Mouse (Mus musculus) testis, postnatal 10 days (tissue): ENCODE results near the gene Nfkb2.

Source experiments
- DNase-seq: peaks from one replicate; pipeline ENCODE4 v3.0.0; 2021; ENCODE audit warnings: low spot score

Nfkb2 gene

DNA sequence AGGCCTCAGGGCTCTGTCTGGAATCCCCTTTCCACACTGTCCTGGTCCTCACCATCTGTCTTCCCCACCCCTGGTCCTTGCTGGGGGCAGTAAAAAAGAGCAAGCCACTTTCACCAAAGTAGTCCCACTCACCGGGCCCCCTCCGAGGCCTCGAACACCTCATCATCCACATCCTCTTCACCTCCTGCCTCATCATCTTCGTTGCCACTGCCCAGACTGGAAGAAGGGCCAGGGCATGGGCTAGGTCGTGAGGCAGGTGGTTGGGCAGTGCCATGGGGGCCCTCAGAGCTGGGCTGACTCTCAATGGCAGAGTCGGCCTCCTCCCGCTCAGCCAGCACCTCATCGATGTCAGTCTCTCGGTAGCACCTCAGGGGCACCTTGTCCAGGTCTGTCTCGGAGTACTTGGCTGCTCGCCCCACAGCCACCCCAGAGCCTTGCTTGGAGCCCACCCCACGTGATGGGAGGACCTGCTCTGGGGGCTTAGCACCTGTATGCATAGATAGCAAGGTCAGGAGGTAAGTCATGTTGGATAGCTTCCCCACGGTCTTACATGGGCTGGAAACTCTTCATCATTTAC is 19.0 kb downstream of the Nfkb2 start:
- no peak for DNase-seq

DNA sequence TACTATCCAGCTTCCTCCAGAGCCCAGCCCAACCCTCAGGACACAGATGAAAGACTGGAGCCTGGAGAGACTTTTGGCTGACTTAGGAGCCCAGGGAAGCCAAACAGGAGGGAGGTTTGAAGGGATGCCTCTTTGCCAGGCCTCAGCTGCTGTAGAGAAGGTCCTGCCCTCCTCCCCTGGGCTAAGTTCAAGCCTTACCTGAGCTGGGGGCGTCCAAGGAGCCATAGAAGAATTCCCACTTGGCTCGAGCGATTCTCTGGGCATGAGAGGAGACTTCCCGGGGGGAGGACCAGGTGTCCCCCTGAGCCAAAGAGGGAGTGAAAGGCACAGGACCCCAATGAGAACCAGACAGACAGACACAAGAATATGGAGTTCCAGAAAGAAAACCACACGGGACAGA is 19.6 kb downstream of the Nfkb2 start:
- no peak for DNase-seq

GRCm38 (mm10) chr19:46324366-46324765 is 20.2 kb downstream of the Nfkb2 start:
- DNase-seq = no peak

DNA sequence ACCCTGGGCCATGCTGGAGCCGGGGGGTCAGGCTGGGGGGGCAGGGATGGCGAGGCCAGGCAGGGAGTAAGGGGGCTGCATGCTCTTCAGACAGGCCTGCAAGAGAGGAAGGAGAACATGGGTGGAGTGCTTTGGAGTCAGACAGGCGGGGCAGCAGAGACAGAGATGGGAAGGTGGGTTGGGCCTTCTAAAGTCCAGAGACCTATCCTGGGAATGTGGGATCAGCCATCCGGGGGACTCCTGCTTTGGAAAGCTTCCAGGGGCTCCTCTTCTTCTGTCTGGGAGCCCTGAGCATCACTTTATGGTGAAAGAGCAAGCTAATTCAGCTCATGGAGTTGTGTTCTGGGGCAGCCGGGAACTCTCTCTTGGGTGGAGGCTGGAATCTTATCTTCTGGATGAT is 20.8 kb downstream of the Nfkb2 start:
- DNase-seq = no peak

DNA sequence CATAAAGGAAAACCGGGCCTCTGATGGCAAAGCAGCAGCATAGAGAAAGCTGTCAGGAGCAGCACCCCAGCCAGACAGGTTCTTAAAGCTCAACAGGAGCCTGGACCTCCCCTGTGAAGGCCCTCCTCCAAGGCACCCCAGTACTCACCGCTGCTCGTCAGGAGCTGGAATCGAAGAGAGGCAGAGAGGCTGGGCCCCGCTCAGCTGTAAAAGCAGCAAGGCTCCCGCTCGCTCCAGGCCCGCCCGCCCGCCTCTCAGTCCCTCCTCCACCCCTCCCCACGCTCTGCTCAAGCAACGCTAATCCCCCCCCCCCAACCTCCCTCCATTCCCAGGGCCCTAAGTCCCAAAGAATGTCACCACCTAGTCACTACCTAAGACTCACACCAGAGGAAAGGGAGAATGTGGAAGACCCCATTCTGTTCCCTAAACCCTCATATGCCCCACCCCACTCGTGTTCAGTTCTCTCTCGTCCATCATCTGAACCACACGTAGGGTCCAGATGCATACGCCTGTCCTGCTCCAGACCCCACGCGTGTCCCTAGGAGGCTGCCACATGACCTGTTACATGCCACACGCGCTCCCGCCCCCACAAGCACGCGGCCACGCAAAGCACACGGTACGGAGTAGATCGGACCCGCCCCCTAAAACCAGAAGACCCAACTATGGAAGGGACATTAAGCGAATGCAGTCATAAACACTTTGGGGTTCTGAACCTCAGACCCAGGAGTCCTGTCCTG is 22.1 kb downstream of the Nfkb2 start:
- peak; percentile 47 for DNase-seq

GRCm38 (mm10) chr19:46326756-46327305 is 22.7 kb downstream of the Nfkb2 start, which contains the start of gene Psd:
Gene Psd (minus strand): TSS chr19:46327156.
- DNase-seq = peak; percentile 76

DNA sequence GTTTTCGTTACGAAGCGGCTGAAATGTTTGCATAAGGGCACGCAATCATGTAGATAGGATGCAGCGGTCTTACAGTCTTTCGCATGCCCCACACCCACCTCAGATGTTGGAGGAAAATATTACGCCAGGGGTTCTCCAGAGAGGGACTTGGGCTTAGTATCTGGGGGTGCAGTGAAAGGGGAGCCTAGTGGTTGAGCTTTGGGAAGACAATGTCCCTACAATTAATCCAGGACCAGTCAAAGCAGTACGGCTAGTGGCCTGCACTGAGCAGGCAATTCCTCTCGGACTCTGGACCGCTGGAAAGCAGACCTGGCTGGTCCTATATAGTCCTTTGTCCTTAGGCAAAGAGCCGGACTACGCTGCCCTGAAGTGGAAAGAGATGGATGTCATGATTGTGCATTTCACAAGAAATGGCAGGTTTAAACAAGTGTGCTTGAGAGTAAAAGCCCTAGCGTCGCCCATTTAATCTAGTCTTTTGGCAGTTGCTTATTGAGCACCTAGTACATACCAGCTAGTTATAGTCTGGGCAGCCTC is 23.5 kb downstream of the Nfkb2 start:
- no peak for DNase-seq

- DNase-seq = peak; percentile 93
Measured at GRCm38 (mm10) chr19:46328081-46329030, 24.2 kb downstream of the Nfkb2 start, which contains the start of gene Fbxl15. Gene Fbxl15 (plus strand): TSS chr19:46328184.

DNA sequence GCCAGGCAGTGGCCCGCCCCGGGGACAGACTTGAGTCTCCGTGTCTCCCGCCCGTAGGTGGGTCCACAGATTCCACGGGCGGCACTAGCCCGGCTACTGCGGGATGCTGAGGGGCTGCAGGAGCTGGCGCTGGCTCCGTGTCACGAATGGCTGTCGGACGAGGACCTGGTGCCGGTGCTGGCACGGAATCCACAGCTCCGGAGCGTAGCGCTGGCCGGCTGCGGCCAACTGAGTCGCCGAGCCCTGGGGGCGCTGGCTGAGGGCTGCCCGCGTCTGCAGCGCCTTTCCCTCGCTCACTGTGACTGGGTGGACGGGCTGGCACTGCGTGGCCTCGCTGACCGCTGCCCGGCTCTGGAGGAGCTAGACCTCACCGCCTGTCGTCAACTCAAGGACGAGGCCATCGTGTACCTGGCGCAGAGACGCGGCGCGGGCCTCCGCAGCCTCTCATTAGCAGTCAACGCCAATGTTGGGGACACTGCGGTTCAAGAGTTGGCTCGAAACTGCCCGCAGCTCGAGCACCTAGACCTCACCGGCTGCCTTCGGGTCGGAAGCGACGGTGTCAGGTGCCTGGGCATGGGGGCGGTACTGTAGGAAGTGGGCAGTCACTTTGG is 25.0 kb downstream of the Nfkb2 start:
- DNase-seq = no peak

- DNase-seq = peak; percentile 90
Measured at GRCm38 (mm10) chr19:46329951-46330350, 25.8 kb downstream of the Nfkb2 start.

DNA sequence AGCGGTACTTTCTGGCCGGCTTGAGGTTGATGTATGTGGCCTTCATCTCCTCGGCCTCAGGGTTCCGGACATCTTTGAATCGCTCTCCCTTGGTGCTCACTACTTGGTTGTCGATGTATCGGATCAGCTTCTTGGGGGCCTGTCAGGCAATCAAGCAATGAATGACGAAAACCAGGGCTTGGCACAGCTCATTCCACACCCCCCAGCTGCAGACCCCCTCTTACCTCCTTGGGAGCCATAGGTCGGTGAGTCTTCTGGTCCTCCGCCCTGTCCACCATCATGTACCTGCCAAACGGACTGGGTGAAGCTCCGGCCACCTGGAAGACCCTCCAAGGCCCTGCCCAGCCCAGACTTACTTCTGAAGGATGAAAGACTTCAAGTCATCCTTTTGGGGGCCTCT is 26.6 kb downstream of the Nfkb2 start:
- peak; percentile 45 for DNase-seq

- DNase-seq = no peak
Measured at GRCm38 (mm10) chr19:46331326-46331725, 27.2 kb downstream of the Nfkb2 start.

- DNase-seq = no peak
Measured at GRCm38 (mm10) chr19:46331936-46332335, 27.8 kb downstream of the Nfkb2 start.

DNA sequence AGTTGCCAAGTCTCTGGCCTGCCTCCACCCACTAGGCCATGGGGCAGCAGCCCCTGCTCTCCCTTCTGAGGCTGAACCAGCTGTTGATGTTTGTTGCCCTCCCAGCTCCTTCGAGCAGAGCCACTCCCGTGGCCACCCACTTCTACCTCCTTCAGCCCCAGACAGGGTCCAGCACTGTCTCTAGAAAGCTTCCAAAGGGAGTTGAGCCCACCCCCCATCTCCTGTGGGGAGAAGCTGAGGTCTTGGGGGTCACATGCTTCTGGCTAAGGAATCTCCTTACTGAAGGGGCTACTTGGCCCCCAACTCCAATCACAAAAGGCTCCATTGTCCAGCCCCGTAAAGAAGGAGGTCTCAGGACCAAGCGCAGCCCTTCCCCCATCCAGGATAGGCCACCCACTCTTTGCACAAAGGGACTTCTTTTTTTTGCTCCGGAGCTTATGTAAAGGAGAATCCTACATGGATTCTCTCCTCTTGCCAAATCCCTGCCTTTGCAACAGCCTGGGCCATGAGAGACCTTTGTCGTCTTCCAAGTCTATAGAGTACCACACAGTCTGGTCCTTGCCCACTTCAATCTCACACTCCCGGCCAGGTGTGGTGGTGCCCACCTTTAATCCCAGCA is 28.7 kb downstream of the Nfkb2 start:
- no peak for DNase-seq

DNA sequence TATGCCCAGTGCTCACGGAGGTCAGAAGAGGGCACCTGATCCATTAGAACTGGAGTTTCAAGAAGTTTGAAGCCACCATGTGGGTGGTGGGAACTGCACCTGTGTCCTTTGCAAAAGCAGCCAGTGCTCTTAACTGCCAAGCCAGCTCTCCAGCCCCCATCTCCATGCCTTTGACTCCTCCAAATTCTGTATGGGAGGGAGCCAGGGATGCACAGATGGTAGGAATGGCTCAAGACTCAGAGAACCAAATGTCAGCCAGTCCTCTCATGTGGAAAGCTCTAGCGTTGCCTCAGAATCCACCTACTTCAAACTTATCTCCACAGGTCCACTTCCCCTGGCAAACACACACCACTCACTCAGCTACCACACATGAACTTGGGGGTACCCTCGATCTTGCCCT is 29.8 kb downstream of the Nfkb2 start:
- no peak for DNase-seq

- DNase-seq = no peak
Measured at GRCm38 (mm10) chr19:46337719-46338330, 33.7 kb downstream of the Nfkb2 start.

DNA sequence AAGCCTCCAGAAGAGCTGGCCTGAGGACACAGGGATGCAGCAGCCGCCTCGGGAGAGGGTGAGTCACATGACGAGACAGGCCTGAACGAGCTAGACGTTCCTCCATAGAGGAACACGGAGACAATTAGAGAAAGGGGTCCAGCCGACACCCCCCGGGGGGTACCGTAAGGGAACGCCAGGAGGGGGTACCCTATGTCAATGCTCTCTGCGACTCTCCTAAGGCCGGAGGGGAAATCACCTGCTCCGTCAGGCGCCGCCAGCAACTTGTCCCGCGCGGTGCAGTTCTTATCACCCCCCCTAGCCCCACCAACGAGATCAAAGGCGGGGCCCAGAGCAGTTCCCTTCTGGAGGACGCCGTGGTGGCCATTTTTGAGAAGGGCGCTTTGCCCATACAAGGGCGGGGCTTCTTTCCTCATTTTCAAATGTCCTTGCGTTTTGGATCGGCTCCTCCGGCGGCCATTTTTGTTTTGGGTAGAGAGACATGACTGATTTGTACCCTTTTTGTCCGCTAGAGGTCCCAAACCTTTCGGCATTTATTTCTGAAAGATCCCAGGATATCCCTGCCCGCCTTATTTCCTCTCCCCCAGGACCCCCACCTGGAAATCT is 34.3 kb downstream of the Nfkb2 start, which contains the start of gene Cuedc2:
Cuedc2 (minus strand) TSS at position 372 of the 606 bp plus-strand sequence.
- peak; percentile 96 for DNase-seq

DNA sequence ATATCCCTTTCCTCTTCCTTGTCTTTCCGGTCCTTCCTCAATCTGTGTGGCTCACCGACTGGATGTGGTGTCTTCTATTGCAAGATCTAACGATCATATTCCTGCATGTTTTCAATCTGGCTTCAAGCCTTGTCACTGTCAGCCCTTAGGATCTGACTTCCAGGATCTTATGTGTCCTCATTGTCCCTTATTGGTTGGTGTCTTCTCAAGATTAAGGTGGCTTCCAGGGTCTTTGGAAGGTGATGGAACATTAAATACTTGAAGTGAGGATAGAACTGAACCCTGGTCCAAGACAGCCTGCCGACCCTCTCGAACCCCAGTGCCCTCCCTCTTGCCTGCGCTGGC is 34.8 kb downstream of the Nfkb2 start:
- no peak for DNase-seq

GRCm38 (mm10) chr19:46339287-46339971 is 35.3 kb downstream of the Nfkb2 start:
- peak; percentile 73 for DNase-seq
